Mouse (Mus musculus) lung, postnatal 0 days (tissue): ENCODE measurements around the gene Arid5b.

ENCODE experiments used
- CTCF ChIP-seq: IDR thresholded peaks from 2 replicates; pipeline ENCODE4 v1.5.1; 2016; ENCODE audit warnings: antibody characterized with exemption, mild to moderate bottlenecking
- EP300 ChIP-seq: IDR thresholded peaks from 2 replicates; pipeline ENCODE4 v1.6.1; 2016; ENCODE audit warnings: antibody characterized with exemption, mild to moderate bottlenecking, control low read depth

GRCm38 (mm10) chr10:68136051-68136450 is 142.5 kb downstream of the Arid5b start:
- TF ChIP-seq CTCF (no peak; the same call in 1 of the 2 replicates), EP300 (no peak)
